Mouse (Mus musculus) activated CD4-positive, CD25-positive, alpha-beta regulatory T cell, adult 9 weeks (primary cell): ENCODE data around the gene Chek1. TPM values are rescaled to one million over a fixed set of nuclear protein-coding genes. Genes with fewer than 3 reads are reported as not detected.

Experiments used
- polyA plus RNA-seq: library from polyadenylated mRNA; unstranded; fragments of 100-300 nt; shearing (Covaris generic); gene quantifications from one replicate; pipeline ENCODE4 v1.2.1, GENCODE M21; 2017

Chek1 gene
- 8.7 TPM for polyA plus RNA-seq

GRCm38 (mm10) chr9:36727034-36727755, at the start of gene Chek1:
Gene Chek1, minus strand, starts transcription at chr9:36727065.

GRCm38 (mm10) chr9:36767203-36768143, 40.6 kb upstream of the Chek1 start, which contains the start of gene Stt3a:
Gene Stt3a, minus strand, starts transcription at chr9:36767679.

GRCm38 (mm10) chr9:36692920-36693319, 33.9 kb downstream of the Chek1 start, which contains the start of gene Acrv1:
Gene Acrv1, plus strand, starts transcription at chr9:36693220.

Other genes starting within 250 kb of the Chek1 start
- gene Gm5615, start 185.1 kb downstream of the Chek1 start, polyA plus RNA-seq: not detected
- gene Gm17689, start 144.4 kb downstream of the Chek1 start, polyA plus RNA-seq: not detected
- not detected for gene A630095E13Rik, start 83.7 kb downstream of the Chek1 start, polyA plus RNA-seq
- gene Acrv1, start 33.8 kb downstream of the Chek1 start, polyA plus RNA-seq: not detected
- gene Stt3a, start 40.6 kb upstream of the Chek1 start, polyA plus RNA-seq: 256 TPM
- gene Ei24, start 70.3 kb upstream of the Chek1 start, polyA plus RNA-seq: 17.6 TPM
- not detected for gene Fez1, start 94.8 kb upstream of the Chek1 start, polyA plus RNA-seq